Mouse (Mus musculus) erythroblast, adult 5-6 weeks (primary cell): ENCODE data around the gene Lhx1. TPM values are rescaled to one million over a fixed set of nuclear protein-coding genes. Genes with fewer than 3 reads are reported as not detected.

Experiments
- ATAC-seq: replicated peaks from 2 replicates; pipeline ENCODE4 v1.8.0; 2016; ENCODE audit warnings: moderate number of reproducible peaks, mild to moderate bottlenecking, moderate TSS enrichment, inconsistent platforms; ENCODE audit not compliant: poor library complexity, low FRiP score, severe bottlenecking
- total RNA-seq, 2 experiments: library from RNA; stranded (forward) in 1 of 2; stranded (reverse) in 1 of 2; fragments of 150-400 nt in 1 of 2; fragments of 200-764, 138-1000 nt in 1 of 2; gene quantifications; 2 replicates each; pipeline versions ENCODE4 v1.2.3 to v1.2.4; 2015 to 2017; ENCODE audit warnings: low replicate concordance in 2 of 2

Lhx1 gene
- total RNA-seq, 2 experiments from 2014 or later = not detected

DNA sequence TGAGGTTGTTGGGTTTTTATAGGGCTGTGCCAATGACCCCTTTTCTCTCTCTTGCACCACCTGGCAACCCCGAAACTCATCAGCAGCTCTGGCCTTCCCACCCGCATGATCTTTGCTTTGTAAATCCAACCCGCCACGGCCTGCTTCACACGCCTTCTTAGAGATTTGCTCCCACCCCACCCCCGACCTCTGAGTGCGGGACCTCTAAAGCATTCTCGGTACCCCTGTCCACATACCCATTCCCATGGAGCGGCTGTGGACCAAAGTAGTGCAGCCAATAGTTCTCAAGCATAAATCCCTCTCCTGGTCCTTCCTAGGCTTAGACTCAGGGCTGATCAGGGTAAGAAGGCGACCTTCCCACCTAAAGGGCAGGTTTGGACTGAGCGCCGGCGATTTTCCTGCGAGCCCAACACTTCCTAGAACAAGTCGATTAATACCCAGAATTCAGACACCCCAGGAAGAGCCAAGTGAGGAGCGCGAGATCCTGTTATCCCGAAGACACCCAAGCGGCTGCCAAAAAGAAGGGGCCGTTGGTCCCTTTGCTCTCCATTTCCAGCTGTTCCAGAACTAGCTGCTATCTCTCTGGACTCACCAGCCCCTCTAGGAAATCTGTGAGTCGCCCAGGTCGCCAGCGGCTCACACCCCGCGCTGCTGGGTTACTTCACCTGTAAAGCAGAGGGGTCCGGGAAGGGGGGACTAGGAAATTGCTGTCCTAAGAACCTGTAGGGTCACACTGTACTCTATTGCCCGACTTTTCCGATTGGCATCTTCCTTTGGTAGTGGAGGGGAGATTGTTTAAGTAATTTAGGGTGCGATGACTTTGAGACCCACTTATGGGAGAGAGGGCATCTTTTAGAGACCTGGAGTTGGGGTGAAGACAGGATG lies 1.9 kb upstream of the Lhx1 start:
- ATAC-seq = no peak

DNA sequence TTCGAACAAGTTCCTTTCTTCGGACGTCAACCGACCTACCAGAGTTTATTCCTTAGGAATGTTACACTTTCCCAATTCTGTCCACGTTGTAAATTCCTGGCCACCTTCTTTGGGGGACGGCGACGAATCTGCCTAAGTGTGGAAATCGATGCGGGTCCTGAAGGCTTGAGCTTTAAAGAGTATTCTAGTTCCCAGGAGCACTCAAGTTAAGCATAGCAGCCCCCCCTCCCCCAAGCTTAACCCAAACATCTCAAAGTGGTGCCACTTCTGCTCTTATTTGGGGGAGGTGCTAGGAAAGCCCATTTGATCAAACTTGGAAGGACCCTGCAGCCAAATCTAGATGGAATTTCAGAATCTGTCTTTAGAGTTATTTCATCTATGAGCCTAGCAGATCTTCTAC lies 1.1 kb upstream of the Lhx1 start:
- ATAC-seq = no peak

DNA sequence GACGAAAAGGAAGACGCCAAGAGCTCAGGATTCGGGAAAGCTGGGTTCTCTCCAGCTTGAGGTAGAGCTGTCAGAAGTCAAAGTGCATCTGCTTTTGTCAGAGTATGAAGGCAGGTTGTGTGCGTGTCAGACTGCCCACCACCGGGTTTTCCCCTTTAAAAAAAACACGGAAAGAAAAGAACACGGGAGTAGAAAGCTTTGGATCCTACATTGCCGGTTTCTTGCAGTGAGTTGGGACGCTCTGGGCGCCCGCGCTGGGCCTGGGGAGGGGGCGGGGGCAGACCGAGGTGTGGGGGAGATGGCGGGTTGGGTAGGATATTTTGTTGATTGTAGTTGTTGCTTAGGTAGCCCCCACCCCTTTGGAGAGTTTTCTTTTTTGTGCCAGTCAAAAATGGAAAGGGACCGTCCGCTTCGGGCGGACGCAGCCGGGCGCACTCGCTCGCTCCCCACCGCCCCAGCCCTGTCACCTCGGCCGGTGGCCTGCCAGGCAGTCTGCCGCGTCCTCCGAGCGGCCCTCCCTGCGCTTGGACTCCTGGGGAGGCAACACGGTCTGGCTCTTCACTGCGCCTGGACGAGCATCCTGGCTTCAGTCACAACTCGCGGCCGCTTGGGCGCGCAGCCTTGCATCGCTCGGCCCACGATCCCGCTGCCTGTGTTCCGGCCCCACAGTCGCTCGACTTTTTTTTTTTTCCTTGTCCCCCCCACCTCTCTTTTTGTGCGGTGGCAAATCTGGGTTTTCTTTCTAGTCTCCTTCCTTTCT lies 644 bp downstream of the Lhx1 start:
- ATAC-seq = no peak

DNA sequence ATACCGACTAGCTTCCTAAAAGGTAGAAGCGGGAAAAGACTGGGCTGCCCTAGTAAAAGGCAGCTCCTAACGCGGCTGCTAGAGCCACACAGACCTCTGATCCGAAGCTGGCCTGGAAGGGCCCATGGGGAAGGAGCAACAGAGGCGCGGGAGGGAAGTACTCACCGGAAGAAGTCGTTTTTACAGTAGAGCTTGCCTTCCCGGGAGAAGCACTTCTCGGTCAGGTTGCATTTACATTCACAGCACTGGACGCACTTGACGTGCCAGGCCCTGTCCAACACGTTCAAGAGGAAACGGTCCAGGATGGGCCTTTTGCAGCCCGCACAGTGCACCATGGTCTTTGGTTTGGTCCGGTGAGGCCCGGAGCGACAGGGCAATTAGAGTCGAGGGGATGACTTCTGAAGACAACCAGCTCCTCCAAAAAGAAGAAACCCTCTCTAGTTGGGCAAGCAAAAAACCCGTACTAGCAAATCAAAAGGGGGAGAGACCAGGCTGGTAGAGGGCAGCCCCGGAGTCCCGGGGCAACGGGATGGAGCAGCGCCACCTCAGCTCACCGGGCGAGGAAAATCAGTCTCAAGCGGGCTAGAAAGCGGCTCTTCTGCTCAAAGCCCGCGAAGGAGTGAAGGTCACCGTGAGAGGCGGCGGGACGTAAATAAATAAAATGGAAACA lies 1.4 kb downstream of the Lhx1 start:
- no peak for ATAC-seq

DNA sequence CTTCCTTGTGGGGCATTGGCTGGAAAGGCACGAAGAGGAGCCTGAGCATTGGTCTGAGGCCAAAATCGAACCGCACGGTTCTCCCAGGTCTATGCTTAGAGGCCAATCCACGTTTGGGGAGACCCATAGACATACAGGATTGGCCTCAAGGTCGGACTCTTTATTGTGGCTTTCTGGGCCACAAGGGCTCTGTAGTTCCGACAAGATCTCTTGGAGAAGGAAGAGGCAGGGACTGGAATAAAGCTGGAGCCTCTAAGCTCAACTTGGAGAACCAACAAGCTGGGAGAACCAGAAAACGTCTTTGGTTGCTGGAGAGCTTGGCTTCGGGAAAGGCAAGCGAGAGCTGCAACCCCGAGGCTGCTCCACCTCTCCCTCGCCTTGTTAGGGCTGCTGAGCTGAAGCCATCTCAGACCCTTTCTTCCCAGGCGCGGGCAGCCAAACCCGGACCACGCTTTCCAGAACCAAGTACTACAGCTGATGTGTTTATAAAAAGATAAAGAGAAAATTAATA lies 2.0 kb downstream of the Lhx1 start:
- ATAC-seq = no peak

DNA sequence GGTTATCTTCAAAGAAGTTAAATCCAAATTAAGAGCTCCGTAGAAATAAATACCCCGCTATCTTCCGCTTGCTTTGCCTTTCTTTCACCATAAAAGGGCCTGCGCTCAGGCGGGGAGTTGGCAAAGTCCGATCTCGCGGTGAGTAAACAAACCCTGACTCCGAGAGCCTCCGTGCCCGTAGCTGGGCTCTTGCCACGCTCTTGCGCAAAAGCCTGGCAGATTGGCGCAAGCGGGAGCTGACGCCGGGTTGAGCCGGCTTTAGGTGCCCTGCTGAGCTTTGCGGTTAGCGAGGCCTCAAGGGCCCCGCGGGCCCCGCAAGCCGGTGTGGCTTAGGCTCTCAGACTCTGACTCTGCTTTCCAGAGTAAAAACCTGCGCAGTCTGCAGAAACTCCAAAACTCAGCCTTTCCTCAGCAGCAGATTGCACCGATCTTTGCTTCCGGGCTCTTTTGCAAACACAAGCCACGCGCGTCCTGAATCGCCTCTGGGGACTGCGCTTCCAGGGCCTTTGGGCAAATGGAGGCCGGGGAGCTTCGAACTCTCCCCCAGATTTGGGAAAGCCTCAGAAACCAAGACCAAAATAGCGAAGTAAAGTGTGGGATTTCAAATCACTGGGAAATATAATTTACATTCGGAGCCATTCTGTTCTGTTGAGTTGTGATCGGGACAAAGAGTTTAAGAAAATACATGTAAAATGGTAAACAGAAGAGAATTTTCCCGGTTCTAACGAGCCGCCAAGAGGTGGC lies 2.6 kb downstream of the Lhx1 start:
- ATAC-seq = no peak

DNA sequence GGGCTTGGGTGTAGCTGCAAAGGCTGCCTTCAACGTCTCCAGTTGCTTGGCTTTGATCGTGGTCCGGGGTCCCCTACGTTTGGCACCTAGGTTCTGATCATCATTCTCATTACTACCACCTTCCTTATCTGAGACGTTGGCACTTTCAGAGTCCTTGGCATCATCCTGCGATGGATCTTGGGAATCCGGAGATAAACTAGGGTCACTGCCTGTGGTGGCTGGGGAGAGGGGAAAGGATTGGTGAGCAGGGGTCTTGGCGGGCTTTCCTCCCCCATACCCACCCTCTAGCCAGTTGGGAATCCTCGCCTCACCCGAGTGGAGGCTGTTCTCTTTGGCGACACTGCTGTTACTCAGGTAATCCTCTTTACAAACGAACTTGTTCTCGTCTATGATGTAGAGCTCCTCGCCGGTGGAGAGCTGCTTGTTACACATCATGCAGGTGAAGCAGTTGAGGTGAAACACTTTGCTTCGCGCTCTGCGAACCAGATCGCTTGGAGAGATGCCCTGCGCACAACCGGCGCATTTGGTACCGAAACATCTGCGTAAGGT lies 3.5 kb downstream of the Lhx1 start:
- no peak for ATAC-seq

DNA sequence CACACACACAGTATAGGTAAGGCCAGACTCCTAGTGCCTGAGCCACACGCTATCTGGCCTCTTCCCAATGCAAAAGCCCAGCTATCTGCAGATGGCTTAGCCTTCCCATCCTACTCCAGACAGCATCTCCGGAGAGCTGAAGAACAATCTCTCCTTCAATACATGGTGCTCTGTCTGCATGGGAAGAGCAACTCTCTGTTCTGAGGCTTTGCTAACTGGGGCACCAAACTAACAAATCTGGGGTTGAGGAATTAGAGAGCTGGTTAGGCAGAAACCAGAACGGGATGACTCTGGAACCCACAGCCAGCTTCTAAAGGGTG lies 4.3 kb downstream of the Lhx1 start:
- no peak for ATAC-seq

DNA sequence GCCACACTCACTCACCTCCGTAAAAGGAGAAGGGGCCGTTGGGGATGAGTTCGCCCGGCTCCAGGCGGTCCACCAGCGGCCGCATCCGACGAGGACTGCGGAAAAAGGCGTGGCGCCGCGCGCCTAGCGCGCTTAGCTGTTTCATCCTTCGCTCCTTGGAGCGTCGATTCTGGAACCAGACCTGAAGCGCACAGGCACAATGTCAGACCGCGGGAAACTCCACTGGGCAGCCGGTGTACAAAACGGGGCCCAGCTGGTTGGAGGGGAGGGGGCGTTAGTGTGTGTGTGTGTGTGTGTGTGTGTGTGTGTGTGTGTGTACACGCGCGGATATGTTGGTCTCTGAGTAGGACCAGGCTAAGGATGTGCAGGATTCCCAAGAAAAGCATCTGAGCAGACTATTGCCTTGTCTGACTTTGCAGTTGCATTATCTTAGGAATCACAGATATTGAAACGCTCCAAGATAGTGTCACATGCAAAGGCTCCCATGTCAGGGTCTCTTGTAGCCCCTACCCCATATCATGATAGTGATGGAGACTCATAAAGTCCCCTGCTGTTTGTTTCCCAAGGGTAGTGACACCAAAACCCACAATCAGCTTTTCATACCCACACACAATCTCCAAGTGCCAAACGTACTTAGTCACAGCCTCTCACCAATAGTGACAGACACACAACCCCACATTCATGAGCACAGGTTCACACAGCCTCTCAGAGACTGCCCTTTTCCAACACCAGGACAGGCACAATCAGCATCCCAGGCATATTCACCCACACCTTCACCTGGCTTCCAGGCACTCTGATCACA lies 4.9 kb downstream of the Lhx1 start:
- no peak for ATAC-seq

DNA sequence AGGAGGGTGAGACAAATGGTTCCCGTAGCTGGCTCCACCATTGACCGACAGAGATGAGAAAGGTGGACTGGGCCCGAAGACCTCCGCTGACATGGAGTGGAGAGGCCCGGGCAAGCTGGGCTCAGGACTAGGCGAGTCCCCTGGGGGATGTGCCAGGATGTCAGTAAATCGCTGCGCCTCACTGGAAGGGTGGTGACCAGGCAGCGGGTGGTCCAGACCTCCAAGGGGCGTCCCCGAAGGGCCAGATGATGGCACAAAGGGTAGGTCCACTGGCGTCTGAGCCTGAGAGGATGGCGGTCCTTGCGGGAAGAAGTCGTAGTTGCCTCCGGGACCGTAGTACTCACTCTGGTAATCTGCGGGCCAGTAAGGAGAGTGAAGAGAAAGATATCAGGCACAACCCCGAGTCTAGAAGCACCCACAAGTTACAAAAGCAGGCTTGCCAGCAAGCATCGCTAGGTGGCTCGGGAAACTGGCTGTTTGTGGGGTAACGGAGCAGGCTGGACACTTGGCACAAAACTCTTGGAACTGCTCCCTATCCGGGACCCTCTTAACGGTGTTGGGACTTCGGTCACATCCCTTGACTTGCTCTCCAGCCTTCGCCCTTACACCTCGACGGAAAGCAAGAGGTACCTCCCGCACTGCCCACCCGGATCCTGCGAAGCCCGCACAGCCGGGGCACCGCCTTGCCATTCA lies 5.6 kb downstream of the Lhx1 start:
- no peak for ATAC-seq

DNA sequence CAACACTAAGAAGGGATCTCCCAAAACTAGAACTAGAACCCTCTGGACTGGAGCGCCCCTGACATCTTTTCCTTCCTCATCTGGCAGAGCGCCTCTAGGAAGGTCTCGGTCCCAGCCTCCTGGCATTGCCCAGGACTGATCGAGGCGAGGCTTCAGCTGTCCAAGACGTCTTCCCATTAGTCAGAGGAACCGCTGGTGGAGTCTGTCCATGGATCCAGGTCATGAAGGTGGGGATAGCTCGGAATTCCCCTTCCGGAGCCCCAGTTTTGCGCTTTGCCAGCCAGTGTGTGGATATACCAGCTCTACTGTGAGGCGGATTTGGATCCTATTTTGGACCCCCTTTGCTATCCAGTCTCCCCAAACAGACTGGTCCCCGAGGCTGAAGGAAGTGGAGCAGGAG lies 6.3 kb downstream of the Lhx1 start:
- no peak for ATAC-seq

DNA sequence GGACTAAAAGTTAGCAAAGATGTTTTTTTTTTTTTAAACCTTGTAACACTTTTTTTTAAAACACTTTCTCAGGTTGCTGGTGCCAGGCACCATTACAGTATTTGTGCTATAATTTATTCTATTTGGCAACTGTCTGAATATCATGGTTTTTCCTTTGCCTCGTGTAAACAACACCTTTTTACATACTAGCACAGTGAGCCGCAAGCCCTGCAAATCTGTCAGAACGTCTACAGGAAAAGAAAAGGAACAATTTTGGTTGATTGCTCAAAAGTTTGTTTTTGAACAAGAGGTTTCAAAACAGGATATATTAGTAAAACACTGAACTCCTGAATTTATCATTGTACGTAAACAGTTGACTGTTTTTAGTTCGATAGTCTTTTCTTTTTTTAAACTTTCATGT lies 7.1 kb downstream of the Lhx1 start:
- no peak for ATAC-seq

DNA sequence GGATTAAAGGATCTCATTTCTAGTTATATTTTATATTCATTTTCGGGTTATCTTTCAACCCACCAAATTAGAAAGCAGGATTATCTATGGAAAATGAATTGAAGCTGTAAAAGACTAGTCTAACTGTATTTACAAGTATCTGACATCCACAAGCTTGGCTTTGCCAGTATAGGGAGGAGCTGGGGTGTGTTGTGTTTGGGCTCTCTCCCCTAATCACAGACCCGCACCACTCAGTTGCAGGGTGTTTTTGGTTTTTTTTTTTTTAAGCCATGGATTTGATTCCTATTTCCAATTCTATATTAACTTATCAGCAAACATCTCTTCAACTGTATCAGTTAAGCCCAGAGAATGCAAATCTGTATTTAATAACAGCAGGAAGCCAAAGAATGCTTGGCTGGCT lies 7.9 kb downstream of the Lhx1 start:
- ATAC-seq = no peak

DNA sequence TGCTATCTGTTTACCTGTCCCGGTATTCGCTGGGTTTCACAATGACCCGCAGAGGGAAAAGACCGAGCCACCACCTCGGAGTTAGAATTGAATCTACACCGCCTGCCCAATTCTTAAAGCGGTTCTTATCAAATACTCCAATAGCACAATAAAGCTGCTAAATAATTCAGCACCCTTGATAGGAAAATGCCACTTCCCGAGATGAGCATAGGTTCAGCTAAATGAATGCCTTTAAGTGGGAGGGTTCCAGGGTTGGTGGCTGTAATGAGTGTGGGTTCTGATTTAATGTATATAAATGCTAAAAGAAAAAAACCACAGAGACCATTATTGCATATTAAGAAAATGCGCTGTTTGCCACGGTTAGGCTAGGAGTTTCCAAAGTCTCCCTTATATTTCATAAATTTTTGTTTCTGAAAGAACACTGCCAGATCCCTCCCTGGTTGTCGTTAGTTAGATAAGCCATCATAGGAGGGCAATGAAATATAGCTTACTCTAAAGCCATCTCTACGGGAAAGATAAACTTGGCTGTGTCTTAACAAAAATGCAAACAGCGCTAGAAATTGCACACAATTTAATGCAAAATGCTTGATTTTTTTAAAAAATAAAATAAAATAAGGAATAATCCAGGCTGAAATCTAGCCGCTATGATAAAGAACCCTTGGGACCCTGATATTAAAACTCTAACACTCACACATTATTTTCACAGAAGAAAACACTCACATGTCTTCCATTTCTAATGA lies 8.7 kb downstream of the Lhx1 start:
- no peak for ATAC-seq

DNA sequence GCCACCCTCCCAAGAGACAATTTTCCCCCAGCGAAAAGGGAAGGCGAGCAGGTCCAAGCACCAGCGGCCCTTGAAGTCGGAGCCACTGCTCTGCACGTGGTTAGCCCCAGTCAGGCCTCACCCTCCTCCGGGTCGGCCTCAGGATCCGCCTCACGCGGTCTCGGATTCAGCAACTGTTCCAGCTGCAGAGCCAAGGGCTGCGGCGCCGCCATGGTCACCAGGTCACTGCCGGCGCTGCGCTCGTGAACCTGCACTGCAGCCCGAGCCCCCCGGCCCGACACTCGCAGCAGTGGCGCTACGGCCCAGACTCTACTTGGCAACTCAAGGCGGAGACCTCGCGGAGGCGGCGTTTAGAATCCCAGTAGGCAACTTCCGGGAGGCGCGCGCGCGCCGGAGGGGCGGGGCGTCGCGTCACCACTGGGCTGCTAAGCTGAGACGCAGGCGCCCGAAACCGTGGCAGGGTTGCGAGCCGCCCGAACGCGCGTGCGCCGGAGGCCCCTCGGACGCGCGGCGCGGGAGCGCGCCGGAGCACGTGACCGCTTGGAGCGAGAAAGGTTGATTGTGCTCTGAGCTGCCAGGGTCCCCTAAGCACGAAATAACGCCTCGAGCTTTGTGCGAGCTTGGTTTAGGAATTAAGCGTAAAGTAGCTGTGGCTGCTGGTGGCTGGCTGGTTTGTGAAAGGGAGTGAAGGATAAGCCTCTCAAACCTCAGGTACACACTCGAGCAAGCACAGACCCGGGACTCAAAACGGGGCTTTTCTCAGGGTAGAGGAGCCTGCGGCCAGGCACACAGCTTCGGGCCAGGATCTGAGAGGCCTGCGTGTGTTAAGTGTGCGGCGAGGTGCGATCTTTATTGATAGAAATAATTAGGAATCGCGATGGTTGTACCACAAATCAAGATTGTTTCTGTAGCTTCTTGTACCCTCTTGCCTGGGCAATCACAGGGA lies 11.9 kb downstream of the Lhx1 start, which contains the start of gene Aatf:
Gene Aatf (minus strand): TSS at position 352 of the 946 bp plus-strand sequence.
- peak; percentile 99 for ATAC-seq

DNA sequence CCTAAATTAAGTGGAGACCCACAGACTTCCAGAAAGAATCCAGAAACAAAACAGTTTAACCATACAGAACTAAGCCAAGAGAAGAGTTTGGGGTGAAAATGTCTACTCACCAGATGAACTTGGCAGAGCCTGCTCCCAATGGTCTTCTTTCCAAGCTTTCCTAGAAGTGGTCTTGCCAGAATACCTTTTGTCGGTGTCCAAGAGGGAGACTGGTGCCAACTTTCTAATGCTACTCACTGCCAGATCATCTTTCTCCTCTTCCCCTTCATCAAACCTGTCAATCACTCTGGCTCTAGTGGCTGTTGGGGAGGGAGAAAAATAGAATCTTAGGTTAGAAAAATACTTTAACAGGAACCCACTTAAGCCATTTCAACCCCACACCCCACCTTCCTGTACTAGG lies 13.3 kb downstream of the Lhx1 start:
- ATAC-seq = no peak

DNA sequence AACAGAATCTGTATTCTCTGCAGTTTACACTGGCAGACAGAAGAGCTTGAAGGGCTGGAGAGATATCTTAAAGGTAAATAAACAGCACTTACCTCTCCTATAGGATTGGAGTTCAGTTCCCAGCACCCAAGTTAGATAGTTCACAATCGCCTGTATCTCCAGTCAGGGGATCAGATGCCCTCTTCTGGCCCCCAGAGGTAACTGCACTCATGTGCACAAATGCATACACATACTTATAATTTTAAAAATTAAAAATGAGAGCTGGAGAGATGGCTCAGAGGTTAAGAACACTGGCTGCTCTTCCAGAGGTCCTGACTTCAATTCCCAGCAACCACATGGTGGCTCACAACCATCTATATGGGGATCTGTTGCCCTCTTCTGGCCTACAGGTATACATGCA lies 21.0 kb downstream of the Lhx1 start:
- no peak for ATAC-seq
